Mouse (Mus musculus): ENCODE measurements around the gene Igsf23.
"Not testable (repeated sequence)": the region's sequence is repeated elsewhere in the genome, so short reads cannot be mapped to it uniquely, and the experiment has no call there.

Igsf23 gene

DNA sequence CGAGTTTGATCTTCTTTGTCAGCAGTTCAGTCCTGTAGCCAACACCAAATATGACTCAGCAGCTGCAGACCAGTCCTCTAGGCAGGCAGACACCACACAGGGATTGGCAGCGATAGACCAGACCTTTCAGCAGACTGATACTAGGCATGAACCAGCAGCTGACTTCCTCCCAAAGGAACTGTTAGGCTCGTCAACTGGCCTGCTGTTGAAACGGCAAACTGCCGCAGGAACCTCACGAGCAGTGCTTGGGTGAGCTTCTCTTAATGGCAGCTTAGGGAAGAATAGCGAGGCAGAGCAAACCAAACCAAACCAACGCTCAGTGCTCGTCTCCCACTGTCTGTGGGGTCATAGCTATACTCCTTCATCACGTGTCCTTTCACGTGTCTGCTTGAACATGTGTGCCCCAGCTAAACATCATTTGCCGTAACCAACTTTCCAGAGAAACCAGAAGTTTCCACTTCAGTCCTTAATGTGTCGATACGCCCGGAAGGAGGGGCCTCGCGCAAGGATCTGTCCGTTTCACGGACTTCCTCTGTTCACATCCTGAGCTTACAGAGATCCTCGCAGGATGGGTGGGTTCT, 15.3 kb downstream of the Igsf23 start:
- DNase-seq, result no peak

GRCm38 (mm10) chr7:19932877-19933809, 17.4 kb downstream of the Igsf23 start:
- peak; percentile 66 for DNase-seq

DNA sequence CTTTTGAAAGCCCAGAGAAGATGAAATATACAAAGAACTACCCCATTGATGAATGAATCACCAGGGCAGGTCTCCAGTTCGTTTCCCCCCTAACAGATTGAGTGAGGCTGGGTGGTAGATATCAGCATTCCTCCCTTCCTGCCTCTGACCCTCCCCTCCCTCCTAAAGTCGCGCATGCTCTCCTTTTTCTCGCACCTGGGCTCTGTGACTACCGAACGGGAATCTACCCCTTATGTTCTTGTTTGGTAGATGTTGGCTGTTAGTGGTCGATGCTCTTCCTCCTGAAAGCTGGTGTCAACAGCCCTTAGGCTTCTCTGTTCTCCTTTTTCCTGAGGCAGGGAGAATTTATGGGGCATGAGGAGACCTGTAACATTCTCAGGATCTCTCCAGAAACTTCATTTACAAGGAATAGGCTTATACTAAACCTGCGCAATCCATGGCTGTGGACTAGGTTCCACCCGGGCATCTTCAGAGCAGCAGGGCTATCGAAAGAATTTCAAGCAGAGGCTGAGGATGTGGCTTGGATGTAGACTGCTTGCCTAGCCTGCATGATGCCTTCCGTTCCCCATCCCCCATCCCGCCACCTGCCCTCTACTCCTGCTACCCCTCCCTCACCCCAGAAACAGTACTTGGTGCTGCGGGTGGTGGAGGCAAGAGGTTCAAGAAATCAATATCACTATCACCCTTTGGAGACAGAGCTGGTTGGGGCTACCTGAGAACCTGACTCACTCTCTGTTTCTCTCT, 18.3 kb downstream of the Igsf23 start:
- DNase-seq, result peak; percentile 12

GRCm38 (mm10) chr7:19930481-19930880, 20.1 kb downstream of the Igsf23 start:
- not testable (repeated sequence) for DNase-seq

DNA sequence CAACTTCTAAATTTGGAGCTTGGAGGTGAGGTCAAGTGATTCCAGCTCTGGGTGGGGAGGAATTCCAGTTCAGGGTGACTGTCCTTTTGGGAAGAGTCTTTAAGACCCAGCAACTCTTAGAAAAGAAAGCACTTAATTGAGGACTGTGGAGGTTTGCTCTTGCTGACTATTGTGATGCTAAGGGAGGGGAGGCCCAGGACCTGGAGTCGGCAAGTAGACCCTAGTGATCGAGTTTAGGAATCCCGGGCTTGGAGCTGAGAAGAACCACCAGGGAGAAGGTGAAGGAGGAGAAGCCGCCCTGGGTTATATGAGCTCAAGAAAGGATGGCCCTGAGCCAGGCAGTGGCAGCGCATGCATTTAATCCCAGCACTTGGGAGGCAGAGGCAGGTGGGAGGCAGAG, 22.1 kb downstream of the Igsf23 start:
- no peak for DNase-seq

DNA sequence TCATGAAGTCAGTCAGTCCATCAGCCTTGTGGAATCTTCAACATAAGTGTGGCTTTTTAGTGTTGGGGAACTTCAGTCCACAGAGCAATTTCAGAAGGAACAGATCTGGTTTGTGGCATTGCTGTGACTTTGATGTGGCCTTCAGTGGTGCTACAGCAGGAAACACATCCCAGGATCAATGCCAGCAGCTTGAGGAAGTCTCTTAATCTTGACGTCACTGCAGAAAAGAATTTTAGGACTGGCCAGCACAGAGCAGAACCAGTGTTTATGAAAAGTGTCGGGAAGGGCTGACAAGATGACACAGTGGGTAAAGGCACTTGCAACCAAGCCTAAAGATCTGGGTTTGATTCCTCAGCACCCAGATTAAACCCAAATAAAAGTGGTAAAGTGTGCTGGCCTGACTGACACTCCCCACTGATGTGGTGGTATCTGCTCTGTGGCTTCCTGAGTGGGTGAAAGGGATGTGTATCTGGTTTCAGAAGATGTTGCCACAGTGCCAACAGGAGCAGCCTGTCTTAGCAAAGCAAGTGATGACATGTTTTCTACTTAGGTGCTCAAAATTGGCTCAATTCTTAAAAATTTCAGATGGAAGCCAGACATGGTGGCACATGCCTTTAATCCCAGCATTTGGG, 23.6 kb downstream of the Igsf23 start:
- no peak for DNase-seq

- DNase-seq, result no peak
These were observed 25.2 kb downstream of the Igsf23 start for GRCm38 (mm10) chr7:19925376-19925775.

DNA sequence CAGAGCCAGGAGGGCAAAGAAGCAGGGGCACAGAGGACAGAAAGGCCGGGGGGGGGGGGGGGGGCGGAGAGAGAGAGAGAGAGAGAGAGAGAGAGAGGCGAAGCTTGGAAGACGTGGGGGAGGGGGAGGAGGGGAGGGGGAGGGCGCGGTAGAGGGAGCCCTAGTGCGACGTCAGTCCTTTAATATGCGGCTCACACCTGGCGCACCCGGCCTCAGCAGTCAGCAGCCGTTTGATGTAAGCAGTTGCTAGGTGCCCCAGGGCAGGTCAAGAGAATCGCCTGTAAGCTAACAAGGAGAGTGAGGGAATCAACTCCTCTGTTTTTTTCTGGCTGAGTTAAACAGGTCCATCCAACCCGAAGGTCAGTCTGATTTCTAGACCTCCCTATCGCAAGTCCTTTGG, 26.8 kb downstream of the Igsf23 start:
- no peak for DNase-seq

GRCm38 (mm10) chr7:19923354-19923753, 27.2 kb downstream of the Igsf23 start:
- DNase-seq, result no peak

DNA sequence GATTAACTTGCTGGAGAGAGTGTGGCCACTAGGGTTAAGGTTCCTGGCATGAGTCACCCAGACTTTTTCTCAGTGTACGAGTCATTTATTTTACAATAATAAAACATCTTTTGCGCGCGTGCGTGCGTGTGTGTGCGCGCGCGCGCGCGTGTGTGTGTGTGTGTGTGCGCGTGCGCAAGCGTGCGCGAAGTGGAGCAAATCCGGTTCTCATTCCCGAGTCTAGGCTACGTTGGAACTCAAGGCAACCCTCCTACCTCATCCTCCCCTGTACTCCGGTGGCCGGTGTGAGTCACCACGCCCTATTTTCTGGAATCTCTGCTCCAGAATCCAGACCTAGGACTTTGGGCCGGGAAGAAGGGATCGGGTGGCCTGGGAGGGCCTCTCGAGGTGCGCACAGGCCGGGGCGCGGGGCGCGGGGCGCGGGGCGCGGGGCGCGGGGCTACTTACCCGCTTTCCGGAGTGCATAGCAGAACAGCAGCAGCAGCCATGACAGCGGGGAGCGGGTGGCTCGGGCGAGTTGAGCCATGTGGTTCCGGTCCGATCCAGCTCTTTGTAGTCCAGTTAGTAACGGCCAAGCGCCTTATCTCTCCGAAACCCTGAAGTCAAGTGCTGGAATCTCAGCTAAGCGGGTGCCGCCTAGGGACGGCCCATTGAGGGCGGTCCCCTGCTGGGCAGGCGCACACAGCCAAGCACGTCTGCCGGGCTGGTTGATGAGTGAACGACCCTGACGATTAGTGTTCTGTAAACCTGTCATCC, 29.9 kb downstream of the Igsf23 start, which contains the start of gene Pvr:
Gene Pvr (minus strand): TSS at position 655 of the 756 bp plus-strand sequence.
- DNase-seq, result peak; percentile 68

DNA sequence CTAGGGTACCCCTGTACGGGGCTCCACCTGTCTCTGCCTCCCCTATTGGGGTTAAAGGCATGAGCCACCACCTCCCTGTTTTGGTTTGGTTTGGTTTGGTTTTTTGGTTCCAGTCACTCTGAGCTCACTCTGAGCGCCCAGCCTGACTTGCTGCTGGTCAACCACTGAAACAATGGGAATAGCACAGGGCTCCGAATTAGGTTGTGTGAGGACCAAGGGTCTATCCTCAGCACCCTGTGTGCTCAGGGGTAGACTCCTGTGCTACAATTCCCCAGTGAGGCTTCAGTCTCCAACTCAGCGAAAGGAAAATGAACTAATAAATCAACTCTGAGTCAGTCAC, 30.4 kb downstream of the Igsf23 start:
- DNase-seq, result no peak

DNA sequence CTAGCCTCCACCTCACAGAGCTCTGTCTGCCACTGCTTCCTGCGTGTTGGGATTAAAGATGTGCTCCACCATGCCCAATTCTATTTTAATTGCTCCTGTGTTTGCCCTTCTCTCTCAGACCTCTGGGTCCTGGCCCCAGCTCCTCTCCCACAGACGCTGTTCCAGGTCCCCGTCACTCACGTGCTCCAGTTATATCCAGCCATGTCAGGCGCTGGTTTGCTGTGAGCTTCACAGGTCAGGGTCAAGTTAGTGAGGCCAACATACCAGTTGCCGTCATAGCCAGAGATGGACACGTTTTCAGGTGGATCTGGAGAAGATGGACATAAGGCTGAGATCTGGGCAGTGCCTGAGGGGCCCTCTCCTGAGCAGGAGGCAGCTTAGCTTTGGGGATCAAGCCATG, 36.0 kb downstream of the Igsf23 start:
- no peak for DNase-seq

- no peak for DNase-seq
These were observed 38.6 kb downstream of the Igsf23 start for GRCm38 (mm10) chr7:19911695-19912524.

- no peak for DNase-seq
These were observed 39.3 kb downstream of the Igsf23 start for GRCm38 (mm10) chr7:19911292-19911658.

GRCm38 (mm10) chr7:19910421-19911291, 39.9 kb downstream of the Igsf23 start:
- peak; percentile 79 for DNase-seq

DNA sequence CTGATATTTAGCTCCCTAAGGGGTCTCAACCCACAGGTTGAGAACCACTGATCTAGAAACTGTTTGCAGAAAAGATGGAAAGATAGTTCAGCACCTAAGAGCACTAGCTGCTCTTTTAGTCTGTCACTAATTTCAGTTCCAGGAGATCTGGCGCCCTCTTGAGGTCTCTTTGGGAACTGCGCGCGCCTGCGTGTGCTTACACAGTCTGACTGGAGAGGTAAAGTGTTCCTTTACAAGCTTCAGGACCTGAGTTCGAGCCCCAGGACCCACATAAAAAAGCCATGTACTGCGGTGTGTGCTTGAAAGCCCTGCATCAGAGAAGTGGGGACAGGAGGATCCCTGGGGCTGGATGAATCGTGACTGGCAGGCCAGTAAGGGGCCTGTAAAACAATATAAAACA, 60.7 kb downstream of the Igsf23 start:
- DNase-seq, result peak; percentile 58

- DNase-seq, result no peak
These were observed 62.7 kb downstream of the Igsf23 start, which contains the start of gene Ceacam19 for GRCm38 (mm10) chr7:19887849-19888248. Gene Ceacam19, minus strand, starts transcription at chr7:19887965.
